Mouse (Mus musculus): ENCODE data around the gene Slc5a10. TPM values are rescaled to one million over a fixed set of nuclear protein-coding genes. Genes with fewer than 3 reads are reported as not detected.

Slc5a10 gene
- total RNA-seq, 2 experiments from 2014 or later: 0.15 TPM; not detected in 1

Other genes with a start within 250 kb of the Slc5a10 start
- gene Mfap4, start 235.4 kb downstream of the Slc5a10 start, total RNA-seq (2021): 10 to 100 TPM; 61.8 to 75.9 TPM
- 10 to 100 TPM; 15.7 to 16.5 TPM for gene Mapk7, start 226.4 kb downstream of the Slc5a10 start, total RNA-seq (2021)
- 10 to 100 TPM; 14.3 to 17.0 TPM for gene B9d1, start 215.7 kb downstream of the Slc5a10 start, total RNA-seq (2021)
- gene Epn2, start 141.1 kb downstream of the Slc5a10 start, total RNA-seq (2021): 10 to 100 TPM; 32.2 to 36.8 TPM
- gene Grap, start 67.6 kb downstream of the Slc5a10 start, total RNA-seq (2021): 10 to 100 TPM; 16.0 to 17.3 TPM
- under 1 TPM; 0.78 to 0.85 TPM for gene Fam83g, start 36.7 kb downstream of the Slc5a10 start, total RNA-seq (2021)
- 10 to 100 TPM; 23.8 to 29.0 TPM for gene Prpsap2, start 41.3 kb upstream of the Slc5a10 start, total RNA-seq (2021)
- gene Ulk2, start 134.2 kb upstream of the Slc5a10 start, total RNA-seq (2021): 10 to 100 TPM; 35.7 to 36.9 TPM
- 10 to 100 TPM; 22.2 to 26.8 TPM for gene Akap10, start 209.4 kb upstream of the Slc5a10 start, total RNA-seq (2021)
- gene Specc1, start 235.9 kb upstream of the Slc5a10 start, total RNA-seq (2021): 10 to 100 TPM in 1 of 2 experiments, 1 to 10 TPM in 1; 9.7 to 12.4 TPM

Measured in adrenal gland, postnatal 10 days (tissue).